Mouse (Mus musculus) heart, adult 18-20 months (tissue): ENCODE measurements around the gene Cacna2d1. TPM values are rescaled to one million over a fixed set of nuclear protein-coding genes. Genes with fewer than 3 reads are reported as not detected.
A peak's percentile ranks its signal among the peaks of the same experiment; 100 is the strongest.

ENCODE experiments used
- DNase-seq, 2 experiments: peaks; one replicate each; pipeline ENCODE4 v3.0.0; 2021 to 2022; ENCODE audit warnings: mixed read lengths in 1 of 2
- total RNA-seq, 2 experiments: library from RNA; stranded (reverse); gene quantifications; 2 replicates each; pipeline ENCODE4 v1.2.3; 2021

The Cacna2d1 gene
- total RNA-seq, 2 experiments from 2014 or later: 82.2 to 87.4 TPM

- DNase-seq: no peak
Observed at GRCm38 (mm10) chr5:16265385-16265784, 330.9 kb downstream of the Cacna2d1 start.

- DNase-seq: no peak
Observed at GRCm38 (mm10) chr5:16277058-16277457, 342.6 kb downstream of the Cacna2d1 start.

DNA sequence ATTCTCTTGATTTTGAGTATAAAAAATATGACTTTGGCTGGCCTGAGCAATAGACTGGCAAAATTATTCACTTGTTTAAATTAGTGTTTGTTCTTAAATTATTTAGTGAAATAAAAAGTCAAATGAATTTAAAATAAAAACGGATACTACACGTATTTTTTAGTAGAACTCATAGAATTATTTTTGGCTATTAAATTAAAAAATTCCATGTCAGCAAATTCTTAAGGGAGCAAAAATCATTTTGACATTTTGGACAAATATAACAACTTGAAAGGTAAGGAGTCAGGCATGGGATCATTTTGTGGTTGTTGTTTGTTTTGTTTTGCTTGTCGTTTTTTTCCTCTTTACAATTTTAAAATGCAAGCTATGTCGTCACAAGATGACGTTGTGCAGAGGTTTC is 346.7 kb downstream of the Cacna2d1 start:
- no peak for DNase-seq

DNA sequence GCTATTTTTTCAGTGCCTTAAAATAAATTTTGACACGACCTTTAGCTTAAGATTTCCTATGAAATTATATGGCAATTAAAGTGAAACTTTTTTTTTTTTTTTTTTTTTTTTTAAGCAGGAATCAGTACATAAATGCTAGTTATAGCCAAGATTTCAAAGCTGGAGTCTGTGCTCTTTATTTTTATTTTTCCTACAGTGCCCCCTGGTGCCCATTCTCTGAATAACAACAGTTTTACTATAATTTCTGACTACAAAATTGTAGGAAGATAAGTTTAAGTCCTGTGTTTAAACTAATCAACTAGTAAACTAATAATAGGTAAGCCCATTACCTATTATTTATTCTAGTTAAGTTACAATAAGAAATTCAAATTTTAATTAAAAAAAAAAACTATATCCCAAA is 358.7 kb downstream of the Cacna2d1 start:
- DNase-seq: peak in 1 of 2 experiments; percentile 74

DNA sequence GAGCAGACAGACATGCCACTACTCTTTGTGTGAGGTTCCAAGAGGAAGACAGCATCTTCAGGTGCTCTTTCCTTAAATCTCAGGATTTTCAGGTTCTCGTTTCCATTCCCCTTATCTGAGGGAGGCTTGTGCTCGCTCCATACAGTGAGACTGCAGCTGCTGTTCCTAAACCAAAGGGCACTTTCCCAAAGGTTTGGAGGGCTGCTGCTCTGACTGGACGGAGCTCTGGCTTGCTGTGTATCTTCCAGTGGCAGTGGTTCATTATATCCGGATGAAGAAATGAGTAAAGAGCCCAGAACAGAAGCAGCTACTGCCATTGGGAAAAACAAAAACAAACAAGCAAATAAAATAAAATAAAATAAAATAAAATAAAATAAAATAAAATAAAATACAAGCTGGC is 359.3 kb downstream of the Cacna2d1 start:
- DNase-seq: no peak

DNA sequence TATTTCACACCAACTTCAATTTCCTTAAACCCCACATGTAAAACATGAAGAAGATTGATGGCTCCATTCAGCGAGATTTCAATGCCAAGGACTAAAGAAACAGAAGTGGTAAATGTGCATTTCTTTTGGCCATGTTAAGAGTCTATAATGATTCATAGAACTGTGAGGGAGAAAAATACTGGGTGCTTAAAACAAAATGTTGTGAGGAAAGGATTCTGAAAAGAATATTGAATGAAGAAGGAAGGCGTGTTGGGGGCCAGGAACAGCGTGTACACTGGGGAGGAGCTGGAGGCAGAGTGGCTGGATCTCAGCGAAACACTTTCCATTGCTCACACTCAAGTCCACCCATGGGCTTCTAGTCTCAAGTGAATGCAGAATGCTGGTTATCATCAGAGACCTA is 360.2 kb downstream of the Cacna2d1 start:
- DNase-seq: no peak

DNA sequence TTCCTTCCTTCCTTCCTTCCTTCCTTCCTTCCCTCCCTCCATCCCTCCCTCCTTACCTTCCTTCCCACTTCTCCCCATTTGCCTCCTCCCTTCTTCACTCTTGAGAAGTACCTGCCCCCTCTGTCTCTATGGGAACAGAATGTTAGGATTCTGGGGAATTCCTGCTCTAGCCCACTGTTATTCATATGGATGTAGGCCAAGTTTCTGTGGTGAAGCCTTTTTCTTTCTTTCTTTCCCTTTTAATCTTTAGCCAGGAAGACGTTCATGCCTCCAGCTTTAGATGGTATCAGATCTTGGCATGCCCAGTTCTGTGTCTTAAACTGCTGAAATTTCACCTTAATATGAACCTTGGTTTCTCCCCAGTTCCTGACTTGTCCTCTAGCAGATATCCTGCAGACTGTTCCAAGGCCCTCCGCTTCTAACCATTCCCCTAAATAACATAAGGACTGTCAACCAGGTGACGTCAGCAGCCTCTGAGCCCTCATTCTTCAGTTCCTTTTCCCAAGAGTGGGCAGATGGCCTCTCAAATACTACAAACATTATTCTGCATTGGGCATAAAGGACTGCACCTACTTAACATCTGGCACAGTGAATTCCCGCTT is 362.8 kb downstream of the Cacna2d1 start:
- DNase-seq: no peak

GRCm38 (mm10) chr5:16299631-16300030 is 365.1 kb downstream of the Cacna2d1 start:
- no peak for DNase-seq

GRCm38 (mm10) chr5:16309168-16310006 is 374.9 kb downstream of the Cacna2d1 start:
- peak; percentile 37 to 77 for DNase-seq

GRCm38 (mm10) chr5:16314242-16314641 is 379.8 kb downstream of the Cacna2d1 start:
- DNase-seq: no peak

DNA sequence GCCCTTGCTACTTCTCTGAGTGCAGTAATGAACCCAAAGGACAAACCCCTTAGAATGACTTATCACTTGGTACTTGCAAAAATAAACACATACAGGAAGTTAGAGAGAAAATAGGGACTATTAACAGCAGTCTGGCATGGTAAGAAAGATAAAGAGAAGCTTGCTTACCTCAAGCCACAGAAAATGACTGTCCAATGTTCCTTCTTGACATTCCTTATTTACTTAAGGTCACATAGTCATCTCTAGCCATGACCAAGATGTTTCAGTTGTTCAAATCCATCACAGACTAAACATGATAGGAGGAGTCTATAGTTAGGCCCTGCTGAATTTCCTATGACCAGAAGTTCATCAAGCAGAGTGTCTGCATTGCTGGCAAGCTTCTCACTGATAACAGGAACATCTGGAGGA is 381.5 kb downstream of the Cacna2d1 start:
- no peak for DNase-seq

- peak in 1 of 2 experiments; percentile 6 for DNase-seq
Observed at GRCm38 (mm10) chr5:16317680-16318242, 383.3 kb downstream of the Cacna2d1 start.

DNA sequence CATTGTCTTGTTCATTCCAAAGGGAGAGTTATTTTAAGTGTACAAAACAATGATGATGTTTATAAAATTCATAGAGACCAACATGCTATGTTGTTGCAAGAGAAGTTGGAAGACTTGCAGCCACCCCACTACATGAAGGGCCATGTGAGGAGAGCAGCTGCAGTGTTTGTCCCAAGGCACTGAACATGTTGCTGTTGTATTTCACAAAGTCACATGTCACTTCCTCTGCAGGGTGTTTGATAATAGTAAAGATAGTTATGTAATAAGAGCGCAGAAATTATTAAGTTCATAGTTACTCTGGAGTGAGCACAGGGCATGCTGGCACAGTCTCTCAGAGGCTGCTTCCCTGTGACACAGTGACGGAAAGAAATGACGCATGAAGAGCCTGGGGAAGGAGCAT is 392.1 kb downstream of the Cacna2d1 start:
- DNase-seq: no peak

DNA sequence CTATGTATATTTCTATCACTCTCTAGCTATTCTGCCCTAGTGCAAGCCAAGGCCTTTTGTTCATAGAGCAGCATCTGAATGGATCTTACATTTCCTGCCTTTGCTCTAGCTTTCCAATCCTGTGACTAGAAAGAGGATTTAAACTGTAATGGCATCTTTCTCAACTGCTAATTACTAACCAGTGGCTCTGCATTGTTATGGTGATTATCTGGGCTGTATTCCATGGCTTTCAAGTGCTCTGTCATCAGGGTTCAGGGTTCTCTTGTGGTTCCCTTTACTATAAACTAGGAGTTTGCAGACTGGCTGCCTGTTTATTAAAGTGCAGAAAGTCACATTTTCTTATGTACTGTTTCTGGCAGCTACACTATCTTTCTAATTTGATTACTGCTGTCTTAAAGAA is 410.9 kb downstream of the Cacna2d1 start:
- no peak for DNase-seq

DNA sequence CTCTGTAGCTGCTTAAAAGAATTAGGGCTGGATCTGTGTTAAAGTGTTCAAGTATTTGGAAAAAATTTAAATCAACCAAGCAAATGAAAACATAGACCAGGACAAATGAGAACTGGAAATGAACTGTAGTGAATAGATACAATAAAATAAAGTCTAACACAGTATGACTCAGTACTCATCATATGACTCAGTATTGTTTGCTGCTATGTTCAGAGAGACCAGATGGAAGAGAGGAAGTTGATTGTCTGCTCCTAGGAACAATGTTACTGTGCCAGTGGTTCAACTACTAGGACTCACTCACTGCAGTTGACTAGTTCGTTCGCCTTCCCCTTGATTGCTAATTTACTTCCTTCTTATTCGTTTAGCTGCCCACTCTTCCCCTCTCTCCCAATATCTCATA is 421.3 kb downstream of the Cacna2d1 start:
- no peak for DNase-seq

DNA sequence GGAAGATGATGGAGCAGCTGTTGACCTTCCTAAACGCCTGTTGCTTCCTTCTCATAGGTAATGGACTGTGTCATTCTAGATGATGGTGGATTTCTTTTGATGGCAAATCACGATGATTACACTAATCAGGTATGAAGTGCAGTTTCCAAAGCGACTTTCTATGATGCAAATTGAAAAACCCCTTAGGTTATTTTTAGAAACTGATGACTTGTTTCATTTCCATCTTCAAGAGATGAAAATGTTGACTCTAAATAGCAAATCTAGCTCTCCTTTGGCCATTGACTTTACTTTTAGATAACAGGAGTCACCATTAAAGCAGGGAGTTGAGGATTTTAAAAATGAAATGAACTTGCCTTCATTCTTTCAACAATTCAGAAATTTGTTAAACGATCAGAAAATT is 423.2 kb downstream of the Cacna2d1 start:
- DNase-seq: no peak

- DNase-seq: no peak
Observed at GRCm38 (mm10) chr5:16362076-16362475, 427.6 kb downstream of the Cacna2d1 start.

GRCm38 (mm10) chr5:16363171-16363570 is 428.7 kb downstream of the Cacna2d1 start:
- no peak for DNase-seq

- DNase-seq: no peak
Observed at GRCm38 (mm10) chr5:16370706-16371105, 436.2 kb downstream of the Cacna2d1 start.

GRCm38 (mm10) chr5:16373966-16374365 is 439.5 kb downstream of the Cacna2d1 start:
- no peak for DNase-seq

DNA sequence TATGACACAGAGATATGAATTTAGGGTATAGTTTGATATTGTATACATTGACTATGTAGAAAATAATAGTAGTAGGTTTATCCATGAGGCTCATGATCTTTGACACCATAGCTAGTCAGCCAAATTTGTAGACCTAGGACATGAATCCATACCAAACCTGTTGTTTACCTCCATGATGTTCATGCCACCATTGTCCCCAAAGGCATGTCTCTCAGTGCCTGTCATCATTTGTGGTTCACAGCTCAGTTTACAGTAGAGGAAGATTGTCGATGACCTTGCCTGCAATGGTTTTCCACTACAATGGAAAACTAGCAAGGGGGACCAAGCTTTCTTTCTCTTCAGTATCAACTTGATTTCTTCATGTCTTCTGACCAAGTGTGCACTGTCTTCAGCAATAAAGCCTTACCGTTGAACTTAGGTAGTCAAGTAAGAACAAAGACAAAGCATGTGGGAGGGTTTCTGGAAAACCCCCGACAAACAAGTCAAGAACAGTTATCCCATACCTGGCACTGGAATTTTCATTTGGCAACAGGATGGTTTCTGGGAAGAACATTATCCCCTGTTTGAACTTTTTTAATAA is 441.9 kb downstream of the Cacna2d1 start:
- DNase-seq: no peak

- DNase-seq: no peak
Observed at GRCm38 (mm10) chr5:16410011-16410410, 475.5 kb downstream of the Cacna2d1 start.

DNA sequence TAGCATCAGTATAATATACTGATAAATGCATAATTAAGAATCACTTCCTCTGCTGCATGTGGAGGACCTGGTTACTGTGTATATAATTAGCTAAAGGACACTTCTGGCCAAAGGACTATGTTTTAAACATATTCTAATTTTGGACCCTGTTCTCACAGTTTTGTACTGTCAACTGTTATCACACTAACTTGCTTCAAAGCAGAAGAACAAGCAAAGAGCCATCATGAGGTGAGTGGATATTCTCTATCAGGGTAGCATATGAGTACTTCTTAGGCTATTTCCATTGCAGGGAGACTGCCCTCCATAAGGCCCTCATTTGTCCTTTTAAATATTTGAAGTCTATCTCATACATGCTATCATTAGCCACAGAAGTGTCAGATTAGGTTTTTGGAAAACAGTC is 480.2 kb downstream of the Cacna2d1 start:
- peak; percentile 3 to 11 for DNase-seq
